Mouse (Mus musculus) urinary bladder, postnatal 0 days (tissue): ENCODE measurements around the gene Dnmt3a. TPM values are rescaled to one million over a fixed set of nuclear protein-coding genes. Genes with fewer than 3 reads are reported as not detected.

Experiments used
- polyA plus RNA-seq: library from polyadenylated mRNA; unstranded; fragments of >200 nt; fragmentation: Nextera tagmentation; extraction: Ambion mirVana; gene quantifications from 2 replicates; pipeline ENCODE4 v1.2.1, GENCODE M21; 2015

Dnmt3a gene
- 46.4 and 57.1 TPM in 2 replicates for polyA plus RNA-seq

GRCm38 (mm10) chr12:3805852-3806251, at the start of gene Dnmt3a:
Dnmt3a (plus strand) TSS chr12:3806007.

GRCm38 (mm10) chr12:3954651-3955050, 148.8 kb downstream of the Dnmt3a start, which contains the start of gene Pomc:
Pomc (plus strand) TSS chr12:3954951.

Other genes with a start within 250 kb of the Dnmt3a start
- gene Dtnb, start 233.6 kb upstream of the Dnmt3a start, polyA plus RNA-seq = 15.0 and 16.8 TPM in 2 replicates
- 0.82 and 0.90 TPM in 2 replicates for gene Pomc, start 148.9 kb downstream of the Dnmt3a start, polyA plus RNA-seq
- 0.42 and 0.54 TPM in 2 replicates for gene Efr3b, start 232.9 kb downstream of the Dnmt3a start, polyA plus RNA-seq